Mouse (Mus musculus): ENCODE results near the gene Fubp1.

Fubp1 gene

GRCm38 (mm10) chr3:152209967-152210634, at the start of gene Fubp1, which contains the start of gene Dnajb4:
Gene Fubp1 (plus strand): TSS chr3:152210422.
Gene Dnajb4 (minus strand): TSS chr3:152210302.
- DNase-seq (ENCODE audit: low spot score), result peak; percentile 100

GRCm38 (mm10) chr3:152160607-152161006, 49.6 kb upstream of the Fubp1 start:
- DNase-seq (ENCODE audit: low spot score), result no peak

- no peak for DNase-seq (ENCODE audit: low spot score)
Measured at GRCm38 (mm10) chr3:152163320-152163719, 46.9 kb upstream of the Fubp1 start.

- no peak for DNase-seq (ENCODE audit: low spot score)
Measured at GRCm38 (mm10) chr3:152165014-152165350, 45.2 kb upstream of the Fubp1 start.

GRCm38 (mm10) chr3:152165351-152166098, 44.7 kb upstream of the Fubp1 start:
- no peak for DNase-seq (ENCODE audit: low spot score)

GRCm38 (mm10) chr3:152166099-152166423, 44.2 kb upstream of the Fubp1 start, which contains the start of gene Gipc2:
Gene Gipc2 (minus strand): TSS chr3:152166230.
- no peak for DNase-seq (ENCODE audit: low spot score)

GRCm38 (mm10) chr3:152166699-152167451, 43.3 kb upstream of the Fubp1 start:
- no peak for DNase-seq (ENCODE audit: low spot score)

- no peak for DNase-seq (ENCODE audit: low spot score)
Measured at GRCm38 (mm10) chr3:152168007-152168406, 42.2 kb upstream of the Fubp1 start.

GRCm38 (mm10) chr3:152170407-152170806, 39.8 kb upstream of the Fubp1 start:
- no peak for DNase-seq (ENCODE audit: low spot score)

GRCm38 (mm10) chr3:152171236-152171635, 39.0 kb upstream of the Fubp1 start:
- no peak for DNase-seq (ENCODE audit: low spot score)

- DNase-seq (ENCODE audit: low spot score), result no peak
Measured at GRCm38 (mm10) chr3:152171862-152172261, 38.4 kb upstream of the Fubp1 start.

GRCm38 (mm10) chr3:152172322-152172935, 37.8 kb upstream of the Fubp1 start:
- DNase-seq (ENCODE audit: low spot score), result no peak

- no peak for DNase-seq (ENCODE audit: low spot score)
Measured at GRCm38 (mm10) chr3:152178816-152179215, 31.4 kb upstream of the Fubp1 start.

GRCm38 (mm10) chr3:152179285-152179684, 30.9 kb upstream of the Fubp1 start:
- no peak for DNase-seq (ENCODE audit: low spot score)

GRCm38 (mm10) chr3:152180624-152181023, 29.6 kb upstream of the Fubp1 start:
- DNase-seq (ENCODE audit: low spot score), result no peak

GRCm38 (mm10) chr3:152183522-152183921, 26.7 kb upstream of the Fubp1 start:
- DNase-seq (ENCODE audit: low spot score), result no peak

- DNase-seq (ENCODE audit: low spot score), result no peak
Measured at GRCm38 (mm10) chr3:152186106-152186505, 24.1 kb upstream of the Fubp1 start.

- DNase-seq (ENCODE audit: low spot score), result no peak
Measured at GRCm38 (mm10) chr3:152189306-152189705, 20.9 kb upstream of the Fubp1 start.

GRCm38 (mm10) chr3:152190679-152191477, 19.3 kb upstream of the Fubp1 start:
- DNase-seq (ENCODE audit: low spot score), result no peak

GRCm38 (mm10) chr3:152191791-152192237, 18.4 kb upstream of the Fubp1 start:
- no peak for DNase-seq (ENCODE audit: low spot score)

- DNase-seq (ENCODE audit: low spot score), result no peak
Measured at GRCm38 (mm10) chr3:152192238-152192931, 17.8 kb upstream of the Fubp1 start.

All from urinary bladder, postnatal 10 days (tissue).